Mouse (Mus musculus) adrenal gland, adult 2 months (tissue): Measurements from ENCODE around the gene Lbx2. TPM values are rescaled to one million over a fixed set of nuclear protein-coding genes. Genes with fewer than 3 reads are reported as not detected.
A peak's percentile ranks its signal among the peaks of the same experiment; 100 is the strongest.

Experiments
- DNase-seq: peaks from one replicate; pipeline ENCODE4 v3.0.0; 2021
- microRNA-seq, 2 experiments: library from miRNA; unstranded; fragments of <30 nt; microRNA quantifications; one replicate each; pipeline ENCODE4 v1.2.0; 2021
- polyA plus RNA-seq: library from polyadenylated mRNA; depleted of rRNA; stranded (reverse); fragments of >200 nt; gene quantifications from 2 replicates; pipeline ENCODE4 v1.2.3, GENCODE M21; 2012; rRNA removed
- total RNA-seq, 2 experiments: library from RNA; stranded (reverse); gene quantifications; 2 replicates each; pipeline ENCODE4 v1.2.3; 2021

Lbx2 gene
- total and polyA plus RNA-seq, 3 experiments: 7.6 to 30.1 (median 19.7) TPM

- no peak for DNase-seq
Observed at GRCm38 (mm10) chr6:83132176-83132919, 46.2 kb downstream of the Lbx2 start.

GRCm38 (mm10) chr6:83134226-83134625 is 48.1 kb downstream of the Lbx2 start:
- no peak for DNase-seq

- no peak for DNase-seq
Observed at GRCm38 (mm10) chr6:83134951-83135513, 48.9 kb downstream of the Lbx2 start, which contains the start of gene Rtkn. Gene Rtkn (plus strand): TSS chr6:83135463.

GRCm38 (mm10) chr6:83135571-83136161 is 49.5 kb downstream of the Lbx2 start:
- DNase-seq: peak; percentile 49

GRCm38 (mm10) chr6:83136291-83136880 is 50.2 kb downstream of the Lbx2 start:
- DNase-seq: no peak

- peak; percentile 86 for DNase-seq
Observed at GRCm38 (mm10) chr6:83136881-83137575, 50.9 kb downstream of the Lbx2 start.

GRCm38 (mm10) chr6:83137576-83137950 is 51.4 kb downstream of the Lbx2 start:
- DNase-seq: peak; percentile 94

Small RNA genes within 50 kb of the gene (microRNA-seq; reads per million reads assigned to microRNA genes)
- gene Mir3470a (0 reads per million in 2 experiments), gene Mir7040 (0 reads per million in 2 experiments)

Other genes with a start within 250 kb of the Lbx2 start
- gene Sema4f, start 146.6 kb upstream of the Lbx2 start, total RNA-seq: 1 to 10 TPM in 1 of 2 experiments, under 1 TPM in 1; 0.52 to 1.2 TPM
- 1.1 and 1.3 TPM in 2 replicates for gene Sema4f, start 146.6 kb upstream of the Lbx2 start, polyA plus RNA-seq
- gene M1ap, start 139.5 kb upstream of the Lbx2 start, total RNA-seq: not detected
- gene M1ap, start 139.5 kb upstream of the Lbx2 start, polyA plus RNA-seq: 0.07 TPM in 1 of 2 replicates, not detected in the other
- 10 to 100 TPM in 1 of 2 experiments, 1 to 10 TPM in 1; 7.5 to 13.5 TPM for gene Dok1, start 52.9 kb upstream of the Lbx2 start, total RNA-seq
- gene Dok1, start 52.9 kb upstream of the Lbx2 start, polyA plus RNA-seq: 7.9 and 11.7 TPM in 2 replicates
- gene Loxl3, start 52.2 kb upstream of the Lbx2 start, total RNA-seq: 1 to 10 TPM; 1.1 to 3.5 TPM
- gene Loxl3, start 52.2 kb upstream of the Lbx2 start, polyA plus RNA-seq: 2.8 and 2.9 TPM in 2 replicates
- gene Aup1, start 31.8 kb upstream of the Lbx2 start, total RNA-seq: 100 to 1,000 TPM; 174 to 228 TPM
- gene Aup1, start 31.8 kb upstream of the Lbx2 start, polyA plus RNA-seq: 1,190 and 1,486 TPM in 2 replicates
- gene Htra2, start 31.1 kb upstream of the Lbx2 start, total RNA-seq: 10 to 100 TPM; 42.6 to 63.6 TPM
- 74.2 and 89.8 TPM in 2 replicates for gene Htra2, start 31.1 kb upstream of the Lbx2 start, polyA plus RNA-seq
- 1 to 10 TPM; 2.1 to 2.5 TPM for gene Dqx1, start 28.5 kb upstream of the Lbx2 start, total RNA-seq
- gene Dqx1, start 28.5 kb upstream of the Lbx2 start, polyA plus RNA-seq: 2.6 and 2.7 TPM in 2 replicates
- gene Tlx2, start 16.1 kb upstream of the Lbx2 start, total RNA-seq: 10 to 100 TPM in 1 of 2 experiments, 1 to 10 TPM in 1; 4.9 to 15.2 TPM
- gene Tlx2, start 16.1 kb upstream of the Lbx2 start, polyA plus RNA-seq: 48.7 and 64.4 TPM in 2 replicates
- 10 to 100 TPM; 35.1 to 48.9 TPM for gene Pcgf1, start 8.5 kb upstream of the Lbx2 start, total RNA-seq
- gene Pcgf1, start 8.5 kb upstream of the Lbx2 start, polyA plus RNA-seq: 28.6 and 31.6 TPM in 2 replicates
- 1 to 10 TPM; 2.9 to 5.9 TPM for gene Ccdc142, start 15.2 kb downstream of the Lbx2 start, total RNA-seq
- gene Ccdc142, start 15.2 kb downstream of the Lbx2 start, polyA plus RNA-seq: 34.9 and 38.6 TPM in 2 replicates
- 1 to 10 TPM; 3.9 to 6.6 TPM for gene Gm42688, start 15.2 kb downstream of the Lbx2 start, total RNA-seq
- gene Gm42688, start 15.2 kb downstream of the Lbx2 start, polyA plus RNA-seq: 7.5 and 8.8 TPM in 2 replicates
- 100 to 1,000 TPM in 1 of 2 experiments, 10 to 100 TPM in 1; 95.3 to 112 TPM for gene Mrpl53, start 22.7 kb downstream of the Lbx2 start, total RNA-seq
- 81.0 and 85.8 TPM in 2 replicates for gene Mrpl53, start 22.7 kb downstream of the Lbx2 start, polyA plus RNA-seq
- gene Mogs, start 29.1 kb downstream of the Lbx2 start, total RNA-seq: 10 to 100 TPM; 48.1 to 52.6 TPM
- 93.2 and 131 TPM in 2 replicates for gene Mogs, start 29.1 kb downstream of the Lbx2 start, polyA plus RNA-seq
- gene Wbp1, start 35.2 kb downstream of the Lbx2 start, total RNA-seq: 100 to 1,000 TPM in 1 of 2 experiments, 10 to 100 TPM in 1; 79.1 to 117 TPM
- gene Wbp1, start 35.2 kb downstream of the Lbx2 start, polyA plus RNA-seq: 388 and 405 TPM in 2 replicates
- 10 to 100 TPM; 16.1 to 27.3 TPM for gene Ino80b, start 39.1 kb downstream of the Lbx2 start, total RNA-seq
- gene Ino80b, start 39.1 kb downstream of the Lbx2 start, polyA plus RNA-seq: 90.2 and 102 TPM in 2 replicates
- 10 to 100 TPM in 1 of 2 experiments, 1 to 10 TPM in 1; 9.5 to 10.2 TPM for gene Rtkn, start 49.1 kb downstream of the Lbx2 start, total RNA-seq
- gene Rtkn, start 49.1 kb downstream of the Lbx2 start, polyA plus RNA-seq: 93.6 and 100 TPM in 2 replicates
- 1 to 10 TPM; 2.2 to 4.7 TPM for gene Wdr54, start 70.0 kb downstream of the Lbx2 start, total RNA-seq
- 3.4 and 4.8 TPM in 2 replicates for gene Wdr54, start 70.0 kb downstream of the Lbx2 start, polyA plus RNA-seq
- gene 1700003E16Rik, start 70.0 kb downstream of the Lbx2 start, total RNA-seq: 1 to 10 TPM; 1.1 to 1.3 TPM
- gene 1700003E16Rik, start 70.0 kb downstream of the Lbx2 start, polyA plus RNA-seq: 1.0 and 1.4 TPM in 2 replicates
- 100 to 1,000 TPM; 135 to 138 TPM for gene Dctn1, start 79.6 kb downstream of the Lbx2 start, total RNA-seq
- gene Dctn1, start 79.6 kb downstream of the Lbx2 start, polyA plus RNA-seq: 210 and 211 TPM in 2 replicates
- not detected for gene Slc4a5, start 133.5 kb downstream of the Lbx2 start, total RNA-seq
- gene Slc4a5, start 133.5 kb downstream of the Lbx2 start, polyA plus RNA-seq: 0.29 and 0.51 TPM in 2 replicates
- 10 to 100 TPM; 17.8 to 30.8 TPM for gene Mthfd2, start 239.5 kb downstream of the Lbx2 start, total RNA-seq
- 2.5 and 3.8 TPM in 2 replicates for gene Mthfd2, start 239.5 kb downstream of the Lbx2 start, polyA plus RNA-seq
- 10 to 100 TPM; 62.1 to 77.7 TPM for gene Mob1a, start 239.6 kb downstream of the Lbx2 start, total RNA-seq
- gene Mob1a, start 239.6 kb downstream of the Lbx2 start, polyA plus RNA-seq: 44.4 and 52.1 TPM in 2 replicates